Mouse (Mus musculus): ENCODE results near the gene Atp6v0a1. TPM values are rescaled to one million over a fixed set of nuclear protein-coding genes. Genes with fewer than 3 reads are reported as not detected.

Gene Atp6v0a1
- polyA plus RNA-seq, 1 experiment from 2014 or later = 172 TPM

DNA sequence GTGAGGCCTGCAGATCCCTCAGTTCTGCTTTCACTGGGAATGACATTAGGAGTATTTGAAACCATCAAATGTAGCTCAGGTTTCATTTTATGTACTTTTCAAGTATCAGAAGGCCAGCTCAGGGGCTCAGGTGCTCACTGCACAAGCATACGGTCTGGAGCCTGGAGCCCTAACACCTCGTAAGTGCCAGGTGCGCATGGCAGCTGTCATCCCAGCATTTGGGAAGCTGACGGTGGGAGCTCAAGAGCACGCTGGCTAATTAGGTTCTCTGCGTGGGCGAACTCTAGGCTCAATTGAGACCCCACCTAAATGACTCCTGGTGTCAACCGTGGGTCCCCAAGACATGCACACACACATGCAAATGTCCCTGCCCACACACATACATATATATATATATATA lies 20.1 kb downstream of the Atp6v0a1 start:
- Histone ChIP-seq H3K36me3 (ENCODE audit: control insufficient read depth, insufficient read depth, low read length) (peaks cover 54% of the 10 kb centered on the region), H3K27me3 (ENCODE audit: control insufficient read depth, insufficient read depth, low read depth, low read length) (no peaks in the 10 kb centered on the region), H3K4me1 (ENCODE audit: control insufficient read depth, insufficient read depth, low read length) (no peaks in the 10 kb centered on the region), H3K9ac (ENCODE audit: low read depth, low read length) (no peak overlapping the region), H3K4me2 (ENCODE audit: low read length) (no peak overlapping the region), H3K4me3 (ENCODE audit: low read depth, low read length) (no peak overlapping the region), H3K27ac (ENCODE audit: low read length) (no peak overlapping the region), H3K9me3 (replicated peaks; ENCODE audit: control insufficient read depth, low read length, poor library complexity, severe bottlenecking) (no peaks in the 10 kb centered on the region)
- ATAC-seq = no peak
- 92% methylated on average over 8 of the region's 8 CpGs for WGBS

GRCm38 (mm10) chr11:101030136-101030807 lies 21.0 kb downstream of the Atp6v0a1 start:
- Histone ChIP-seq H3K4me3 (ENCODE audit: low read depth, low read length) (no peak overlapping the region), H3K27ac (ENCODE audit: low read length) (no peak overlapping the region), H3K4me2 (ENCODE audit: low read length) (no peak overlapping the region), H3K27me3 (ENCODE audit: control insufficient read depth, insufficient read depth, low read depth, low read length) (no peaks in the 10 kb centered on the region), H3K9ac (ENCODE audit: low read depth, low read length) (no peak overlapping the region), H3K36me3 (ENCODE audit: control insufficient read depth, insufficient read depth, low read length) (peaks cover 54% of the 10 kb centered on the region), H3K4me1 (ENCODE audit: control insufficient read depth, insufficient read depth, low read length) (no peaks in the 10 kb centered on the region), H3K9me3 (replicated peaks; ENCODE audit: control insufficient read depth, low read length, poor library complexity, severe bottlenecking) (no peaks in the 10 kb centered on the region)
- ATAC-seq = no peak
- WGBS = 83% methylated on average over 10 of the region's 10 CpGs

DNA sequence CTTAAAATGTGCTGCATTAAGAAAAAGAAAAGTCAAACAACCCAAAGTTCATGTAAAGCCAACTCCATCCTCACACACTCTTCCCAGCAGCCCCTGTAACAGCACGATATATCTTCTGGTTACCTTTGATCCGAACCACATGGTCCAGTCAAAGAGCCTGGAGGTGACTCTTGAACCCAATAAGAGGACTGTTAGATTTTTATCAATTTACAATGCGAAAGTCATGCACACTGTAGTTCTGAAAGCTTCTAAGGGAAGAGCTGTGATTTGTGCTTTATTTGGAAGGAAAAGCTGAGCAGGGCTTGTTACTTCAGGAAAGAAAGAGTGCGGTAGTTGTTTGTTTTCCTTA lies 21.5 kb downstream of the Atp6v0a1 start:
- Histone ChIP-seq H3K9me3 (replicated peaks; ENCODE audit: control insufficient read depth, low read length, poor library complexity, severe bottlenecking) (no peaks in the 10 kb centered on the region), H3K36me3 (ENCODE audit: control insufficient read depth, insufficient read depth, low read length) (peaks cover 51% of the 10 kb centered on the region)

GRCm38 (mm10) chr11:101031470-101031869 lies 22.2 kb downstream of the Atp6v0a1 start:
- Histone ChIP-seq H3K9ac (ENCODE audit: low read depth, low read length) (no peak overlapping the region), H3K4me1 (ENCODE audit: control insufficient read depth, insufficient read depth, low read length) (no peaks in the 10 kb centered on the region), H3K36me3 (ENCODE audit: control insufficient read depth, insufficient read depth, low read length) (peaks cover 52% of the 10 kb centered on the region), H3K4me2 (ENCODE audit: low read length) (no peak overlapping the region), H3K9me3 (replicated peaks; ENCODE audit: control insufficient read depth, low read length, poor library complexity, severe bottlenecking) (no peaks in the 10 kb centered on the region), H3K27ac (ENCODE audit: low read length) (no peak overlapping the region), H3K4me3 (ENCODE audit: low read depth, low read length) (no peak overlapping the region), H3K27me3 (ENCODE audit: control insufficient read depth, insufficient read depth, low read depth, low read length) (no peaks in the 10 kb centered on the region)
- no peak for ATAC-seq
- WGBS = 100% methylated on average over 1 of the region's 1 CpGs

More for the DNA sequence above, 21.5 kb downstream of the Atp6v0a1 start:
- H3K27me3 ChIP-seq (ENCODE audit: control insufficient read depth, insufficient read depth, low read depth, low read length) = no peaks in the 10 kb centered on the region
- WGBS = 94% methylated on average over 4 of the region's 4 CpGs
- H3K27ac ChIP-seq (ENCODE audit: low read length) = no peak overlapping the region
- no peak for ATAC-seq
- H3K4me2 ChIP-seq (ENCODE audit: low read length) = no peak overlapping the region
- H3K9ac ChIP-seq (ENCODE audit: low read depth, low read length) = no peak overlapping the region
- H3K4me1 ChIP-seq (ENCODE audit: control insufficient read depth, insufficient read depth, low read length) = no peaks in the 10 kb centered on the region
- no peak overlapping the region for H3K4me3 ChIP-seq (ENCODE audit: low read depth, low read length)

DNA sequence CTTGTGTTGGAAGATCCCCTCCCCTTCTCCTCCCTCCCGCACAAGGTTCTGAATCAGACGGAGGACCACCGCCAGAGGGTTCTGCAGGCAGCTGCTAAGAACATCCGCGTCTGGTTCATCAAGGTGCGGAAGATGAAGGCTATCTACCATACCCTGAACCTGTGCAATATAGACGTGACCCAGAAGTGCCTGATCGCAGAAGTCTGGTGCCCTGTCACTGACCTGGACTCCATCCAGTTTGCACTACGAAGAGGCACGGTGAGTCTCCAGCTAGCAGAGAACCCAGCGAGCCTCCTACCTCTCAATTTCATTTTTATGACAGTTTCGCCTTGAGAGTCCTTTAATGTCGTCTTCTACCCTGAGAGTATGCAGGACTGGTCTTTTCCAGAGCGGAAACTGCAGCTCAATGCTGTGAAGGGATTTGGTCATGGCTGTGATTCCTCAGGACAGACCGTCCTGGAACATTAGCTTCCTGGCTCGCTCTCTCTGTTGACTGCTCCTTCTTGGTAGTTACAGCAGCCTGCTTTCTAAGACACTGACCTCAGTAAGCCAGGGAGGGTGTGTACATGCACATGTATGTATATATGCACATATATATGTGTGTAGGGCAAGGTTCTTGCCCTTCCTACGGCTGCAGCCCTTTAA lies 24.7 kb downstream of the Atp6v0a1 start:
- no peak overlapping the region for H3K27ac ChIP-seq (ENCODE audit: low read length)

GRCm38 (mm10) chr11:101034614-101035327 lies 25.5 kb downstream of the Atp6v0a1 start:
- no peak for ATAC-seq

More for the DNA sequence above, 24.7 kb downstream of the Atp6v0a1 start:
- Histone ChIP-seq H3K4me3 (ENCODE audit: low read depth, low read length) (no peak overlapping the region), H3K9ac (ENCODE audit: low read depth, low read length) (no peak overlapping the region), H3K36me3 (ENCODE audit: control insufficient read depth, insufficient read depth, low read length) (peaks cover 62% of the 10 kb centered on the region), H3K4me1 (ENCODE audit: control insufficient read depth, insufficient read depth, low read length) (no peaks in the 10 kb centered on the region), H3K4me2 (ENCODE audit: low read length) (no peak overlapping the region), H3K27me3 (ENCODE audit: control insufficient read depth, insufficient read depth, low read depth, low read length) (no peaks in the 10 kb centered on the region), H3K9me3 (replicated peaks; ENCODE audit: control insufficient read depth, low read length, poor library complexity, severe bottlenecking) (no peaks in the 10 kb centered on the region)
- 96% methylated on average over 17 of the region's 17 CpGs for WGBS
- no peak for ATAC-seq

GRCm38 (mm10) chr11:101035328-101035695 lies 26.1 kb downstream of the Atp6v0a1 start:
- no peak for ATAC-seq
- H3K4me2 ChIP-seq (ENCODE audit: low read length) = no peak overlapping the region
- H3K27me3 ChIP-seq (ENCODE audit: control insufficient read depth, insufficient read depth, low read depth, low read length) = no peaks in the 10 kb centered on the region
- H3K9me3 ChIP-seq (replicated peaks; ENCODE audit: control insufficient read depth, low read length, poor library complexity, severe bottlenecking) = no peaks in the 10 kb centered on the region
- no peak overlapping the region for H3K4me3 ChIP-seq (ENCODE audit: low read depth, low read length)
- H3K36me3 ChIP-seq (ENCODE audit: control insufficient read depth, insufficient read depth, low read length) = peaks cover 59% of the 10 kb centered on the region
- H3K9ac ChIP-seq (ENCODE audit: low read depth, low read length) = no peak overlapping the region
- H3K4me1 ChIP-seq (ENCODE audit: control insufficient read depth, insufficient read depth, low read length) = no peaks in the 10 kb centered on the region
- WGBS = 83% methylated on average over 4 of the region's 4 CpGs
- H3K27ac ChIP-seq (ENCODE audit: low read length) = no peak overlapping the region

More at GRCm38 (mm10) chr11:101034614-101035327, 25.5 kb downstream of the Atp6v0a1 start:
- H3K9ac ChIP-seq (ENCODE audit: low read depth, low read length) = no peak overlapping the region
- no peak overlapping the region for H3K4me3 ChIP-seq (ENCODE audit: low read depth, low read length)
- H3K36me3 ChIP-seq (ENCODE audit: control insufficient read depth, insufficient read depth, low read length) = peaks cover 60% of the 10 kb centered on the region
- H3K27ac ChIP-seq (ENCODE audit: low read length) = no peak overlapping the region
- no peak overlapping the region for H3K4me2 ChIP-seq (ENCODE audit: low read length)
- no peaks in the 10 kb centered on the region for H3K27me3 ChIP-seq (ENCODE audit: control insufficient read depth, insufficient read depth, low read depth, low read length)
- no peaks in the 10 kb centered on the region for H3K4me1 ChIP-seq (ENCODE audit: control insufficient read depth, insufficient read depth, low read length)
- WGBS = 96% methylated on average over 8 of the region's 8 CpGs
- H3K9me3 ChIP-seq (replicated peaks; ENCODE audit: control insufficient read depth, low read length, poor library complexity, severe bottlenecking) = no peaks in the 10 kb centered on the region

GRCm38 (mm10) chr11:101037795-101038194 lies 28.5 kb downstream of the Atp6v0a1 start:
- Histone ChIP-seq H3K27me3 (ENCODE audit: control insufficient read depth, insufficient read depth, low read depth, low read length) (no peaks in the 10 kb centered on the region), H3K9me3 (replicated peaks; ENCODE audit: control insufficient read depth, low read length, poor library complexity, severe bottlenecking) (no peaks in the 10 kb centered on the region), H3K4me3 (ENCODE audit: low read depth, low read length) (no peak overlapping the region), H3K9ac (ENCODE audit: low read depth, low read length) (no peak overlapping the region), H3K36me3 (ENCODE audit: control insufficient read depth, insufficient read depth, low read length) (peaks cover 46% of the 10 kb centered on the region), H3K27ac (ENCODE audit: low read length) (no peak overlapping the region), H3K4me1 (ENCODE audit: control insufficient read depth, insufficient read depth, low read length) (no peaks in the 10 kb centered on the region), H3K4me2 (ENCODE audit: low read length) (no peak overlapping the region)
- 87% methylated on average over 10 of the region's 10 CpGs for WGBS
- no peak for ATAC-seq

DNA sequence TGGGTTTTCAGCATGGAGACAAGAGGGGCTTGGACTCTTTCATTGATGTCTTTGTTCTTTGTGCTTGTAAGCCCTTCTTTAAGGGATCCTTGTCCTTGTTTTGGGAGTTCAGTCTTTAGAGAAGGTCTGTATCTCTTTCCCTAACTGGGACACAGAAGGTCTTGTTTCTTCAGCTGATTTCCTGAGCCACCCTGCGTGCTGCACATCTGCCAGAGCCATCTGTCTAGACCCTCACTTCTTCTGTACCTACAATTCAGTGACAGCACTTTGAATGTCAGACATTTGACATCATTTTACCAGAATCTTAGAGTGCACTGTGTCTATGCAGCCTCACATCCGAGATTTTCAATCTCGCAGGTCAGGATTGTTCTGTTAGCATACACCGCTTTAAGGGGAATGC lies 36.6 kb downstream of the Atp6v0a1 start:
- Histone ChIP-seq H3K4me1 (ENCODE audit: control insufficient read depth, insufficient read depth, low read length) (no peaks in the 10 kb centered on the region), H3K36me3 (ENCODE audit: control insufficient read depth, insufficient read depth, low read length) (peaks cover 30% of the 10 kb centered on the region), H3K9ac (ENCODE audit: low read depth, low read length) (no peak overlapping the region), H3K27ac (ENCODE audit: low read length) (no peak overlapping the region), H3K4me2 (ENCODE audit: low read length) (no peak overlapping the region), H3K4me3 (ENCODE audit: low read depth, low read length) (no peak overlapping the region), H3K9me3 (replicated peaks; ENCODE audit: control insufficient read depth, low read length, poor library complexity, severe bottlenecking) (no peaks in the 10 kb centered on the region), H3K27me3 (ENCODE audit: control insufficient read depth, insufficient read depth, low read depth, low read length) (no peaks in the 10 kb centered on the region)
- WGBS = 94% methylated on average over 4 of the region's 4 CpGs
- ATAC-seq = no peak

Data from midbrain, embryonic 16.5 days (tissue).